Mouse (Mus musculus): ENCODE data around the gene Ap2a2. TPM values are rescaled to one million over a fixed set of nuclear protein-coding genes. Genes with fewer than 3 reads are reported as not detected.

The Ap2a2 gene
- total and polyA plus RNA-seq, 2 experiments from 2014 or later: 30.6 to 63.3 TPM

- DNase-seq (ENCODE audit: low spot score): no peak
- Histone ChIP-seq H3K9me3 (replicated peaks; ENCODE audit: control insufficient read depth, low read length) (no peaks in the 10 kb centered on the region), H3K4me2 (ENCODE audit: low read depth, low read length) (no peak overlapping the region), H3K4me1 (ENCODE audit: control insufficient read depth, insufficient read depth) (no peaks in the 10 kb centered on the region), H3K9ac (replicated peaks; ENCODE audit: low read depth, low read length) (no peak overlapping the region), H3K27me3 (ENCODE audit: control insufficient read depth, insufficient read depth, low read length) (no peaks in the 10 kb centered on the region), H3K4me3 (ENCODE audit: low read depth, low read length) (no peak overlapping the region), H3K36me3 (replicated peaks; ENCODE audit: control insufficient read depth, insufficient read depth, low read length) (no peaks in the 10 kb centered on the region), H3K27ac (ENCODE audit: low read depth) (no peak overlapping the region)
- WGBS: 35% methylated on average over 4 of the region's 4 CpGs
- no peak for TF ChIP-seq EP300 (IDR thresholded peaks at IDR 0.05; ENCODE audit: low read depth)
- no peak for TF ChIP-seq CTCF (IDR thresholded peaks at IDR 0.05; ENCODE audit: low read depth)
- ATAC-seq (ENCODE audit: insufficient read depth, low read depth): no peak
Observed at GRCm38 (mm10) chr7:141544654-141545053, 17.3 kb upstream of the Ap2a2 start.

- 84% methylated on average over 3 of the region's 3 CpGs for WGBS
- ATAC-seq (ENCODE audit: insufficient read depth, low read depth): no peak
- no peak for DNase-seq (ENCODE audit: low spot score)
- no peak overlapping the region for H3K4me2 ChIP-seq (ENCODE audit: low read depth, low read length)
- no peaks in the 10 kb centered on the region for H3K27me3 ChIP-seq (ENCODE audit: control insufficient read depth, insufficient read depth, low read length)
- H3K36me3 ChIP-seq (replicated peaks; ENCODE audit: control insufficient read depth, insufficient read depth, low read length): no peaks in the 10 kb centered on the region
- H3K4me1 ChIP-seq (ENCODE audit: control insufficient read depth, insufficient read depth): no peaks in the 10 kb centered on the region
- no peak overlapping the region for H3K9ac ChIP-seq (replicated peaks; ENCODE audit: low read depth, low read length)
- no peak overlapping the region for H3K4me3 ChIP-seq (ENCODE audit: low read depth, low read length)
- no peak overlapping the region for H3K27ac ChIP-seq (ENCODE audit: low read depth)
- no peak for TF ChIP-seq EP300 (IDR thresholded peaks at IDR 0.05; ENCODE audit: low read depth)
- TF ChIP-seq CTCF (IDR thresholded peaks at IDR 0.05; ENCODE audit: low read depth): no peak
- no peaks in the 10 kb centered on the region for H3K9me3 ChIP-seq (replicated peaks; ENCODE audit: control insufficient read depth, low read length)
Observed at GRCm38 (mm10) chr7:141549432-141550061, 12.4 kb upstream of the Ap2a2 start.

- TF ChIP-seq EP300 (IDR thresholded peaks at IDR 0.05; ENCODE audit: low read depth): no peak
- no peak for TF ChIP-seq CTCF (IDR thresholded peaks at IDR 0.05; ENCODE audit: low read depth)
- no peak for ATAC-seq (ENCODE audit: insufficient read depth, low read depth)
- WGBS: 57% methylated on average over 2 of the region's 2 CpGs
Observed at GRCm38 (mm10) chr7:141550464-141550863, 11.5 kb upstream of the Ap2a2 start.

GRCm38 (mm10) chr7:141558329-141558776, 3.6 kb upstream of the Ap2a2 start:
- no peaks in the 10 kb centered on the region for H3K36me3 ChIP-seq (replicated peaks; ENCODE audit: control insufficient read depth, insufficient read depth, low read length)
- H3K4me2 ChIP-seq (ENCODE audit: low read depth, low read length): no peak overlapping the region
- H3K9ac ChIP-seq (replicated peaks; ENCODE audit: low read depth, low read length): no peak overlapping the region
- no peaks in the 10 kb centered on the region for H3K27me3 ChIP-seq (ENCODE audit: control insufficient read depth, insufficient read depth, low read length)
- no peaks in the 10 kb centered on the region for H3K4me1 ChIP-seq (ENCODE audit: control insufficient read depth, insufficient read depth)
- no peak for ATAC-seq (ENCODE audit: insufficient read depth, low read depth)
- H3K27ac ChIP-seq (ENCODE audit: low read depth): no peak overlapping the region
- 27% methylated on average over 4 of the region's 4 CpGs for WGBS
- H3K4me3 ChIP-seq (ENCODE audit: low read depth, low read length): no peak overlapping the region
- DNase-seq (ENCODE audit: low spot score): no peak
- H3K9me3 ChIP-seq (replicated peaks; ENCODE audit: control insufficient read depth, low read length): no peaks in the 10 kb centered on the region
- TF ChIP-seq CTCF (IDR thresholded peaks at IDR 0.05; ENCODE audit: low read depth) (no peak), EP300 (IDR thresholded peaks at IDR 0.05; ENCODE audit: low read depth) (no peak)

More at GRCm38 (mm10) chr7:141550464-141550863, 11.5 kb upstream of the Ap2a2 start:
- Histone ChIP-seq H3K27me3 (ENCODE audit: control insufficient read depth, insufficient read depth, low read length) (no peaks in the 10 kb centered on the region), H3K4me1 (ENCODE audit: control insufficient read depth, insufficient read depth) (no peaks in the 10 kb centered on the region), H3K9ac (replicated peaks; ENCODE audit: low read depth, low read length) (no peak overlapping the region), H3K36me3 (replicated peaks; ENCODE audit: control insufficient read depth, insufficient read depth, low read length) (no peaks in the 10 kb centered on the region), H3K27ac (ENCODE audit: low read depth) (no peak overlapping the region), H3K9me3 (replicated peaks; ENCODE audit: control insufficient read depth, low read length) (no peaks in the 10 kb centered on the region), H3K4me3 (ENCODE audit: low read depth, low read length) (no peak overlapping the region), H3K4me2 (ENCODE audit: low read depth, low read length) (no peak overlapping the region)
- DNase-seq (ENCODE audit: low spot score): no peak

- Histone ChIP-seq H3K9me3 (replicated peaks; ENCODE audit: control insufficient read depth, low read length) (no peaks in the 10 kb centered on the region), H3K36me3 (replicated peaks; ENCODE audit: control insufficient read depth, insufficient read depth, low read length) (no peaks in the 10 kb centered on the region), H3K4me3 (ENCODE audit: low read depth, low read length) (no peak overlapping the region), H3K9ac (replicated peaks; ENCODE audit: low read depth, low read length) (no peak overlapping the region), H3K4me1 (ENCODE audit: control insufficient read depth, insufficient read depth) (no peaks in the 10 kb centered on the region), H3K27me3 (ENCODE audit: control insufficient read depth, insufficient read depth, low read length) (no peaks in the 10 kb centered on the region), H3K27ac (ENCODE audit: low read depth) (no peak overlapping the region), H3K4me2 (ENCODE audit: low read depth, low read length) (no peak overlapping the region)
- TF ChIP-seq EP300 (IDR thresholded peaks at IDR 0.05; ENCODE audit: low read depth) (no peak), CTCF (IDR thresholded peaks at IDR 0.05; ENCODE audit: low read depth) (no peak)
- no peak for ATAC-seq (ENCODE audit: insufficient read depth, low read depth)
- DNase-seq (ENCODE audit: low spot score): no peak
Observed at GRCm38 (mm10) chr7:141558946-141559345, 3.0 kb upstream of the Ap2a2 start.

Data from heart, postnatal 0 days (tissue).